Mouse (Mus musculus) CD4-positive, CD25-positive, alpha-beta regulatory T cell, adult 4 months (primary cell): ENCODE results near the gene G430095P16Rik. TPM values are rescaled to one million over a fixed set of nuclear protein-coding genes. Genes with fewer than 3 reads are reported as not detected.

Source experiments
- ATAC-seq: one replicate; pipeline ENCODE4 v1.8.0; 2017
- polyA plus RNA-seq, 2 experiments: library from polyadenylated mRNA; unstranded; fragments of 100-300 nt; shearing (Covaris generic); gene quantifications; one replicate each; pipeline ENCODE4 v1.2.1; 2017

Gene G430095P16Rik
- polyA plus RNA-seq, 2 experiments from 2014 or later = 24.3 to 28.6 TPM

GRCm38 (mm10) chr8:84703466-84704249 lies 19.1 kb upstream of the G430095P16Rik start:
- peak; percentile 57 for ATAC-seq

DNA sequence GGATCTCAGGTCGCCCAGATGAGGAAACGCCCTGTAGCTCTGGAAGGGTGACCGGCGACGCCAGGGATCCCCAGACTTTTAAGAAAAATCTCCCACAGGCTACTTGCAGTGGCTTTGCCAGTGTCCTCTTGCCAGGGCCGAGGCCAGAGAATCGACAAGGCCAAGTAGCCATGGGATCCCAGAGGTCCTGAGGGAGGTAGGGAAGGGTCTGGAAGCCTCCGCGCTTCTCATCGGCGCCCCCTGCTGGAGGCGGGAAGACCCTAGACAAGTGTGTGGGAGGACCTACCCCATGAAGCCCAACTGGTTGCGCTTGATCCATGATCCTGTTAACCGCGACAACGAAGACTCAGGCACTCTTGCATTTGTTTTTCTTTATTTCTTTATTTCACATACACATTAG lies 18.5 kb upstream of the G430095P16Rik start:
- peak; percentile 60 for ATAC-seq

GRCm38 (mm10) chr8:84704867-84705831 lies 17.7 kb upstream of the G430095P16Rik start:
- no peak for ATAC-seq

GRCm38 (mm10) chr8:84705960-84706359 lies 16.8 kb upstream of the G430095P16Rik start:
- ATAC-seq = no peak

DNA sequence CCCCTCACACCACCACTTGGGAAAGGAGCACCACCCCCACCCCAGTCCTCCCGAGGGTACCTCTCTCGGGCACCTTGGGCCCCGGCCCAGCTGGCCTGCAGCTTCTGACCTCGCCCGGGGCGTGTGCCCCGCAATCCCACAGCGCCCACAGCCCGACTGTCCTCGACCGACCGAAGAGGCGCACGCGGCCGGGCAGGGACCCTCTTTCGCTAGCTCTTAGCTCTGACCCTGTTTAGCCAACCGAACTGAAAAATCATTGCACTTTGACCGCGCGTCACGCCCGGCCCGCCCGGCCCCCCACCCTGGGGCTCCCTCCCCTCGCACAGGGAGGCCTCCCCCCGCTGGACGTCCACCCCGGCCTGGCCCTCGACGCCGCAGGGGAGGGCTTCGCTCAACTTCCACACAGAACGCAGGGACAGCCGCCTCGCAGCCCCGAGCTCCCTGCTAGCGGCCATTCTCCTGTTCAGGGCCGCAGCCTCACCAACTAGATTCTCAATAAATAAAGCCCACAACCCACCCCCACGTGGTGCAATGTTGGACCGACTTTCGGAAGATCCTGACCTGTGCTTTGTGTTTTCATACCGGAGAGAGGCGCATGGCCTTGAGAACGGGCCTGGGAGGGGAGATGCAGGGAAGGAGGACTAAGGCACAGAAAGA lies 16.1 kb upstream of the G430095P16Rik start:
- no peak for ATAC-seq

DNA sequence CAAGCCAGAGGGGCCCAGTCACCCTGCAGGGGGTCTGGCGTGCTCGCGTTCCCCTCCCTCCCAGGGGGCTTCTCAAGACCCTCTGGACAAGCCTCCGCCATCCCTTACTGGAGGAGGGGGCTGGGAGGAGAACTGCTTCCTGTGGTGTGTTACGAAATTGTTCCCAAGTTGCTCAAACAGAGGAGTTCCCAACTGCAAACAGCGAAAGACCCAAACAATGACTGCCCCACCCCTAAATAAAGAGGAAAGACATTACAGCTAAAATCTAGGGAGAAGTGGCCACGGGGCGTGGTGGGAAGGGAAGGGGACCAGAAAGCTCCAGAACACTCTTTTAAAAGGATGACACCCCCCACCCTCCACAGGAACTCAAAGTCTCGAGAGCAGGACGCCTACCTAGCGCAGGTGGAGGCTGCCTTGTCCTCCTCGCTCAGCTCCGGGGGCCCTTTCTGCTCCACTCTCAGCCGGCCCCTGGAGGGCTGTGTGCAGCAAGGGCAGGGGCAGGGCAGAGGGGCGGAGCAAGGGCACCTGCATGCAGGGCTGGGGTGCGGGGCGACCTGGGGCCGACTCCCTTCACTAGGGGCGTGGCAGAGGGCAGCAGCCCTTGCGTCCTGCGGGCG lies 15.4 kb upstream of the G430095P16Rik start:
- no peak for ATAC-seq

DNA sequence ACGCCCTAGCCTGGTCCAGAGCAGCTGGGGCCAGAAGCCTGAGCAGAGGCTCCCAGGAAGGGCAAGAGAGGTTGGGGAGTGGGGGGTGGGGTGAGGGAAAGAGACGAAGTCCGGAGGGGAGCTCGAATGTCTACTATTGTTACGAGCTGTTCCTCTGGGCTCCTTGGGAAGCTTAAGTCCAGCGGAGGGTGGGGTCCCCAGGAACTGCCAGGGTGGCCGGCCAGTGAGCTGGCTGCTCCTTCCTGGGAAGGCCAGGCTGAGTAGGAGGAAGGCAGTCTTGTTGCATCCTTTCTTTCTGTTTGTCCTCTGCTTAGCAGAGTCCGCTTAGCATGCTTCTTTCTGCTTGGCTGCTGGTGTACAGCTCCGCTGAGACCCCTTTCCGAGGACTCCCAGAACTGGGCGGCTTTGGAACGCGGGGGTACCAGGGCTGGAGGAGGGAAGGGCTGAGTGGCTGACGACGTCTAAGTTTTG lies 14.7 kb upstream of the G430095P16Rik start:
- no peak for ATAC-seq

DNA sequence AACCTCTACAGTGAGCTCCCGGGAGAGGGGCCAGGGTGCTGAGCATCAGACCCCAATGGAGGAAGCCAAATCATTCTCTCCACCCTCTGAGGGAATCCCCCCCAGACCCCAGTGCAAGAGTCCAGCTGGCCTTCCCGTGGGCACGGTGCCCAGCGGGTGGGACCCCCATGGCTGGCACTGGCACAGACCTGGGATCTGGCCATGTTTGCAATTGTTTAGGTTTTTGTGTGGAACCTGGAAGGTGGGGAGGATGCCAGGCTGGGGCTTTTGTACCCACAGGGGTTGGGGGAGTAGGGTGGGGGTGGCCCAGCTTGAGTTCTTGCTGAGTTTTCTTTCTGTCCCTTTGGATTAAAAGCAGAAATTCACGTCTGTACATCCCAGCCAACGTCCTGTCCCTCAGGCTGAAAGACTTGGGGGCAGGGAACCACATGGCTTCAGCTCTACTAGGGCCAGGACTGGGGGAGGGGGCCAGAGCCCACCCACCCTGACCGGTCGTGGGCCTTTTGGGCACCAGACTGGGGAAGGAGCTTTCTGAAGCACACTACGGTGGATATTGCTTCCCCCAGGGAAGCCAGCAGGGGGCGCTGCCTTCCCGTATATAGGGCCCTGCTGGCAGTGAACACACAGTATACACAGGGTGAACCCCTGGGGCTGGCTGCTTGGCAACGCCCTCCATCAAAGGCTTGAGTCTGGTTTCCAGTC lies 13.9 kb upstream of the G430095P16Rik start:
- ATAC-seq = peak; percentile 80

DNA sequence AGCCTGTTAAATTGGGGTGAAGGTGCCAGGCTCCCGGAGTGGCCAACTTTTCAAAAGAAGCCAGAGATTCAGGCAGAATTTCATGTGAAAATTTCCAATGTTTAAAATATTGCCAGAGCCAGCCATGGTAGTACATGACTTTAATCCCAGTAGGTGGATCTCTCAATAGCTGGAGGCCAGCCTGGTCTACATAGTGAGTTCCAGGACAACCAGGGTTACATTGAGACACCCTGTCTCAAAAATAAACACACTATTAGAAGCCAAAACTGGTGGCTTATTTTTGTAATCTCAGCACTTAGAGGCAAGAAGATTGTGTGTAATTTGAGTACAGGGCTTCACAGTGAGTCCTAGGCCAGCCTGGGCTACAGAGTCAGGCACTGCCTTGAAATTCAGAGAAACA lies 12.9 kb upstream of the G430095P16Rik start:
- ATAC-seq = no peak

GRCm38 (mm10) chr8:84711312-84711711 lies 11.5 kb upstream of the G430095P16Rik start:
- ATAC-seq = no peak

DNA sequence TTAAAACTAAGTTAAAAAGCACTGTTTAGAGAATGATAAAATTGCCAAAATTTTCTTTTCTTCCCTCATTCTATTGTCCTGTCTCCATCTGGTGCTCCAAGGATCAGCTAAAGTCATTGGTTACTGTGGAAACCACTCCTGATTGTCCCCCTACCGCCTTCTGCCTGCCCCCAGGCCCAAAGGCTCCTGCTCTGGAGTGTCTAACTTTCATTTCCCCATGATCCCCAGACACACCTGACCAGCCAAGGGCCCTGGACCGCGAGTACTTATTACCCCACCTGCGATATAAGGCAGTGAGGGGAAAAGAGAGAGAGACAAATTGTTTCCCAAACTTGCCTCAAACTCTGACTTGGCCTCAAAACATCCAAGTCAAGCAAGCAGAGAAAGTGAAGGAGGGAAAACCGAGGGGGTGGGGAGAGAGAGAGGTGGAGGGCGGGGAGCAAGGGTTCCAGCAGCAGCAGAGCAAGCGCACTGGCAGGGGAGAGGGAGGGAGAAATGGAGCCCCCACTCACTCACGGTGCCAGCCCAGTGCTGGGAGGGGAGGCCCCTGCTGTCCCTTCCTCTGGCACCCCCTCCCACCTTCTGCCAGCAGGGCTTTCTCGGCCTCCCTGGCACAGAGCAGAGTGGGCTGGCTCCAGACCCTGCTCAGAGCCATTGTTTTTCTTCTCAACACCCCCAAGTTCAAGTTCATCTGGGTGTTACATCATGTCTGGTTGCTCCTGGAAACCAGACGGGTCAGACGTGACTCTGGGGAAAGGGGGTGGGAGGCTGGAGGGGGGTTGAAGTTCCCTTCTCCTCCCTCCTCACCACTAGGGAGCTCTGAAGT lies 10.7 kb upstream of the G430095P16Rik start:
- no peak for ATAC-seq

- ATAC-seq = no peak
These were observed 10.1 kb upstream of the G430095P16Rik start for GRCm38 (mm10) chr8:84712759-84713120.

DNA sequence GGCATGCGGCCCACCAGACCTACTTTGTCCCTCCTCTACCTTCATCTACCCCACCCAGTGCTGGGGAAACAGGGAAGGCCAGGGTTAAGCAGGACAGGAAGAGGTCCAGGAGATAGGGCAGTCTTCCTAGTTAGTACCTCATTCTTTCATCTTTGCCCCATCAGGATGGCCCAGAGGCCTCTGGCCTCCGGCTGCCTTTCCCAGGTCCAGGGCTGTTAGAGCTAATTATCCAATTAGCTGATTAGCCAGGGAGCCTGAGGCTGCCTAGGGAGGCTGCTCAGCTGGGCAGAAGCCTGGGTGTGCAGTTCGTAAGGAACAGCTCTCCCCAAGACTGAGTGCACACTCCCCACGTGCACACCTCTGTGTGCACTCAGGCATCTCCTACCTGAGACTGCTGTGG lies 9.4 kb upstream of the G430095P16Rik start:
- no peak for ATAC-seq

DNA sequence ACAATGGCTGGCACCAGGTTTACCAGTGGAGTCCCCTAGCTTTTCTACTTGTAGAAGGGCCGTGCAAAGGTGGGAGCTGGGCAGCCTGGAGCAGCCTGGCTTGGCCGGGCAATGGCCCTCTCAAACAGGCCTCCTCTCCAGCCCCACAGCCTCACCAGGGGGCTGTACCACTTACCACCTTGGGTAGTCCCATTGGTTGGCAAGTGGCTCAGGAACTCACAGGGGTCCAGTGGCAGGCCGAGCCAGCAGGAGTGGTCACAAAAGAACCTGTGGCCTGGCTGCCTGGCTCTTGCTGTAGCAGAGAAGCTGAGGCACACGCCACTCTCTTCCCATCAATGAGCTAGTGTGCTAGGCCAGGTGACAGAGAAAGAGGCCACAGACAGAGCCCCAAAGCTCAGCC lies 8.6 kb upstream of the G430095P16Rik start:
- ATAC-seq = no peak

GRCm38 (mm10) chr8:84715893-84716468 lies 6.8 kb upstream of the G430095P16Rik start:
- ATAC-seq = no peak

DNA sequence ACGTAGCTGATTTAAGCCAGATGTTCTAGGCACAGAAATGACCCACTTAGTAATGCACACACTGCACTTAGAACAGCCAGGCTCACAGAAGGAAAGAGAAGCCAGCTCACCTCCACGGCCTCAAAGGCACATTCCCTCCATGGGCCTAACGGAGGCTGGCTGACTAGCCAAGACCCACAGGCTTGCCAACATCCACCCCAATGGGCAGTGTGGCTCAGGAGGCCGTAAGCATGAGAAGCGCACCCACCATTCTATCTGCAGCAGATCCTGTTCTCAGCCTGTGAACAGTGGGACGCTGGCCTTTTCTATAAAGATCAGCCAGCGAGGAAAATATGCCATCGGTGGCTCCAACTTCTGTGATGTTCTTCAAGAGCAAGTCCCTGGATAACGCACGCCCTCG lies 6.0 kb upstream of the G430095P16Rik start:
- ATAC-seq = no peak

DNA sequence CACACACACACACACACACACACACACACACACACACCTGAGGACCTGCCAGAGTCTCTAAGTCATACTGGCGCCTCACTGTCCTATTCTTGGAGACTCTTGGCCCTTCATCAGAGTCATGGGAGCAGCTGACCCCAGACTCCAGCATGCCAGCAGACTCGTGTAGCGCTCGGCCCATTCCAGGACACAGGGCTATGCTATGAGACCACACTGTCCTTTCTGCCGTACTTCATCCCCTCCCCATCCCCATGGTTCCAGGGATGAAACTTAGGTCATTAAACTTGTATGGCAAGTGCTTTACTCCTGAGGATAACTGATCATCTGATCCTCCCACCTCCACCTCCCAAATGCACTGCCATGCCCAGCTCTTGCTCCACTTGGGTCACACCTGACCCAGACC lies 4.3 kb upstream of the G430095P16Rik start:
- no peak for ATAC-seq

- ATAC-seq = no peak
These were observed 3.7 kb upstream of the G430095P16Rik start for GRCm38 (mm10) chr8:84718959-84719690.

GRCm38 (mm10) chr8:84722530-84722849 lies 317 bp upstream of the G430095P16Rik start:
- ATAC-seq = no peak

- peak; percentile 35 for ATAC-seq
These were observed 729 bp downstream of the G430095P16Rik start for GRCm38 (mm10) chr8:84723571-84723900.
